Mouse (Mus musculus): ENCODE results near the gene C1qtnf2. TPM values are rescaled to one million over a fixed set of nuclear protein-coding genes. Genes with fewer than 3 reads are reported as not detected.

Gene C1qtnf2
- polyA plus RNA-seq, 1 experiment from 2014 or later: 19.8 TPM

- DNase-seq (ENCODE audit: low spot score): no peak
- Histone ChIP-seq H3K4me1 (replicated peaks; ENCODE audit: control insufficient read depth, insufficient read depth) (peaks cover 3% of the 10 kb centered on the region; the same call in 1 of the 2 replicates), H3K9me3 (ENCODE audit: control insufficient read depth, low read length) (no peaks in the 10 kb centered on the region), H3K9ac (ENCODE audit: low read length) (no peak overlapping the region), H3K27me3 (ENCODE audit: control insufficient read depth, insufficient read depth, low read length) (no peaks in the 10 kb centered on the region), H3K27ac (replicated peaks) (no peak overlapping the region), H3K36me3 (ENCODE audit: control insufficient read depth, insufficient read depth, low read length) (no peaks in the 10 kb centered on the region), H3K4me2 (replicated peaks; ENCODE audit: low read depth) (peak overlapping the region; percentile 60), H3K4me3 (ENCODE audit: low read depth, low read length) (peak overlapping the region; percentile 40; the same call in 1 of the 2 replicates)
- peak; percentile 18; the same call in 1 of the 2 replicates for ATAC-seq (ENCODE audit: low FRiP score, low TSS enrichment)
- TF ChIP-seq EP300 (optimal IDR thresholded peaks at IDR 0.05): no peak
- no peak for TF ChIP-seq CTCF (IDR thresholded peaks at IDR 0.05; ENCODE audit: low read depth)
- WGBS: 42% methylated on average over 15 of the region's 15 CpGs
Observed at GRCm38 (mm10) chr11:43473635-43474224, 346 bp upstream of the C1qtnf2 start.

GRCm38 (mm10) chr11:43479376-43479775, 5.3 kb downstream of the C1qtnf2 start:
- Histone ChIP-seq H3K4me2 (replicated peaks; ENCODE audit: low read depth) (no peak overlapping the region), H3K27ac (replicated peaks) (no peak overlapping the region), H3K36me3 (ENCODE audit: control insufficient read depth, insufficient read depth, low read length) (no peaks in the 10 kb centered on the region), H3K4me3 (ENCODE audit: low read depth, low read length) (no peak overlapping the region), H3K27me3 (ENCODE audit: control insufficient read depth, insufficient read depth, low read length) (no peaks in the 10 kb centered on the region), H3K4me1 (replicated peaks; ENCODE audit: control insufficient read depth, insufficient read depth) (peaks cover 3% of the 10 kb centered on the region; the same call in 1 of the 2 replicates), H3K9ac (ENCODE audit: low read length) (no peak overlapping the region), H3K9me3 (ENCODE audit: control insufficient read depth, low read length) (no peaks in the 10 kb centered on the region)
- WGBS: 73% methylated on average over 3 of the region's 3 CpGs
- TF ChIP-seq CTCF (IDR thresholded peaks at IDR 0.05; ENCODE audit: low read depth) (no peak), EP300 (optimal IDR thresholded peaks at IDR 0.05) (no peak)
- ATAC-seq (ENCODE audit: low FRiP score, low TSS enrichment): no peak
- no peak for DNase-seq (ENCODE audit: low spot score)

- WGBS: 34% methylated on average over 5 of the region's 5 CpGs
- Histone ChIP-seq H3K4me1 (replicated peaks; ENCODE audit: control insufficient read depth, insufficient read depth) (no peaks in the 10 kb centered on the region), H3K9ac (ENCODE audit: low read length) (no peak overlapping the region), H3K9me3 (ENCODE audit: control insufficient read depth, low read length) (no peaks in the 10 kb centered on the region), H3K27ac (replicated peaks) (no peak overlapping the region), H3K27me3 (ENCODE audit: control insufficient read depth, insufficient read depth, low read length) (no peaks in the 10 kb centered on the region), H3K36me3 (ENCODE audit: control insufficient read depth, insufficient read depth, low read length) (no peaks in the 10 kb centered on the region), H3K4me3 (ENCODE audit: low read depth, low read length) (no peak overlapping the region), H3K4me2 (replicated peaks; ENCODE audit: low read depth) (no peak overlapping the region)
- ATAC-seq (ENCODE audit: low FRiP score, low TSS enrichment) (no peak), DNase-seq (ENCODE audit: low spot score) (no peak)
- TF ChIP-seq CTCF (IDR thresholded peaks at IDR 0.05; ENCODE audit: low read depth): no peak
- TF ChIP-seq EP300 (optimal IDR thresholded peaks at IDR 0.05): no peak
Observed at GRCm38 (mm10) chr11:43480561-43480960, 6.5 kb downstream of the C1qtnf2 start.

GRCm38 (mm10) chr11:43481672-43482522, 7.8 kb downstream of the C1qtnf2 start:
- WGBS: 29% methylated on average over 3 of the region's 3 CpGs
- no peak for TF ChIP-seq EP300 (optimal IDR thresholded peaks at IDR 0.05)
- Histone ChIP-seq H3K4me2 (replicated peaks; ENCODE audit: low read depth) (no peak overlapping the region), H3K27ac (replicated peaks) (no peak overlapping the region), H3K9ac (ENCODE audit: low read length) (no peak overlapping the region), H3K9me3 (ENCODE audit: control insufficient read depth, low read length) (no peaks in the 10 kb centered on the region), H3K4me1 (replicated peaks; ENCODE audit: control insufficient read depth, insufficient read depth) (no peaks in the 10 kb centered on the region), H3K36me3 (ENCODE audit: control insufficient read depth, insufficient read depth, low read length) (no peaks in the 10 kb centered on the region), H3K27me3 (ENCODE audit: control insufficient read depth, insufficient read depth, low read length) (no peaks in the 10 kb centered on the region), H3K4me3 (ENCODE audit: low read depth, low read length) (no peak overlapping the region)
- peak; percentile 7; the same call in 1 of the 2 replicates for ATAC-seq (ENCODE audit: low FRiP score, low TSS enrichment)
- no peak for DNase-seq (ENCODE audit: low spot score)

- H3K4me1 ChIP-seq (replicated peaks; ENCODE audit: control insufficient read depth, insufficient read depth): no peaks in the 10 kb centered on the region
- ATAC-seq (ENCODE audit: low FRiP score, low TSS enrichment) (peak; percentile 41; the same call in 1 of the 2 replicates), DNase-seq (ENCODE audit: low spot score) (no peak)
- no peak overlapping the region for H3K4me2 ChIP-seq (replicated peaks; ENCODE audit: low read depth)
- 40% methylated on average over 6 of the region's 6 CpGs for WGBS
- no peak overlapping the region for H3K9ac ChIP-seq (ENCODE audit: low read length)
- H3K9me3 ChIP-seq (ENCODE audit: control insufficient read depth, low read length): no peaks in the 10 kb centered on the region
- no peak overlapping the region for H3K4me3 ChIP-seq (ENCODE audit: low read depth, low read length)
- H3K27me3 ChIP-seq (ENCODE audit: control insufficient read depth, insufficient read depth, low read length): no peaks in the 10 kb centered on the region
- TF ChIP-seq EP300 (optimal IDR thresholded peaks at IDR 0.05) (no peak), CTCF (IDR thresholded peaks at IDR 0.05; ENCODE audit: low read depth) (no peak)
- no peaks in the 10 kb centered on the region for H3K36me3 ChIP-seq (ENCODE audit: control insufficient read depth, insufficient read depth, low read length)
- peak overlapping the region; percentile 63 for H3K27ac ChIP-seq (replicated peaks)
Observed at GRCm38 (mm10) chr11:43483122-43483792, 9.2 kb downstream of the C1qtnf2 start.

Data from stomach, postnatal 0 days (tissue).